Mouse (Mus musculus): ENCODE data around the gene Chrna7.

The Chrna7 gene

GRCm38 (mm10) chr7:63060996-63061395 is 151.4 kb downstream of the Chrna7 start:
- no peak for DNase-seq
